Mouse (Mus musculus): ENCODE results near the gene Gjd2. TPM values are rescaled to one million over a fixed set of nuclear protein-coding genes. Genes with fewer than 3 reads are reported as not detected.

Gjd2 gene
- total and polyA plus RNA-seq, 3 experiments = not detected

DNA sequence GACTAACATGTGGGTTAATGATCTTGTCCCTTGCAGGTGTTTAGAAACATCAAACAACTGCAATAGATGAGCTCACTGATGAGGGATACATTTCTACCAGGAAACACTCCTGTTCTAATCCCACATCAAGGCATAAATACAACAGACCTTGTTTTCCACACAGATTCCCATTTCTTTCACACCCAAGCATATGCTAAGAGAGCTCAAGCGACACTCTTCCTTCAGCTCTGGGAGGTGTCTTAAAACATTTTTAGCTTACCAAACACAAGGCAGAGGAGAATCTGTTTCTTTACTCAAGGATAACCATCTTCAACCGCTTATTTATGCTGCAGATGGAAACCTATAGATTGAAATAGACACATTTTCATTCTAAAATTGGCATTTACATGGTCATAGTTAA is 5.1 kb downstream of the Gjd2 start:
- Histone ChIP-seq H3K36me3 (replicated peaks) (no peaks in the 10 kb centered on the region), H3K9me3 (replicated peaks) (peaks cover 7% of the 10 kb centered on the region), H3K27me3 (ENCODE audit: insufficient read depth, low read length) (no peaks in the 10 kb centered on the region), H3K4me3 (ENCODE audit: low read depth, low read length) (no peak overlapping the region), H3K4me1 (ENCODE audit: insufficient read depth, low read depth, low read length) (no peaks in the 10 kb centered on the region)
- DNase-seq (ENCODE audit: low spot score) (no peak), ATAC-seq (ENCODE audit: extremely low read depth, insufficient number of reproducible peaks, low FRiP score, poor library complexity, severe bottlenecking) (no peak)
- TF ChIP-seq GATA1 (IDR thresholded peaks at IDR 0.05; ENCODE audit: borderline replicate concordance, low read length) (no peak), POLR2AphosphoS5 (IDR thresholded peaks at IDR 0.05; ENCODE audit: insufficient replicate concordance, low read depth, low read length) (no peak), TAL1 (conservative IDR thresholded peaks at IDR 0.05; ENCODE audit: low read depth, low read length) (no peak), CTCF (IDR thresholded peaks at IDR 0.05; ENCODE audit: low read depth, low read length) (no peak), GATA2 (IDR thresholded peaks at IDR 0.05; ENCODE audit: borderline replicate concordance, low read depth, low read length) (no peak)

- Histone ChIP-seq H3K4me3 (ENCODE audit: low read depth, low read length) (no peak overlapping the region), H3K4me1 (ENCODE audit: insufficient read depth, low read depth, low read length) (no peaks in the 10 kb centered on the region), H3K36me3 (replicated peaks) (no peaks in the 10 kb centered on the region), H3K9me3 (replicated peaks) (no peaks in the 10 kb centered on the region), H3K27me3 (ENCODE audit: insufficient read depth, low read length) (no peaks in the 10 kb centered on the region)
- DNase-seq (ENCODE audit: low spot score) = no peak
- no peak for TF ChIP-seq CTCF (IDR thresholded peaks at IDR 0.05; ENCODE audit: low read depth, low read length)
- no peak for TF ChIP-seq GATA1 (IDR thresholded peaks at IDR 0.05; ENCODE audit: borderline replicate concordance, low read length)
- TF ChIP-seq POLR2AphosphoS5 (IDR thresholded peaks at IDR 0.05; ENCODE audit: insufficient replicate concordance, low read depth, low read length) = no peak
- TF ChIP-seq TAL1 (conservative IDR thresholded peaks at IDR 0.05; ENCODE audit: low read depth, low read length) = no peak
- no peak for TF ChIP-seq GATA2 (IDR thresholded peaks at IDR 0.05; ENCODE audit: borderline replicate concordance, low read depth, low read length)
- no peak for ATAC-seq (ENCODE audit: extremely low read depth, insufficient number of reproducible peaks, low FRiP score, poor library complexity, severe bottlenecking)
These were observed 15.9 kb downstream of the Gjd2 start for GRCm38 (mm10) chr2:113997484-113997883.

- H3K4me3 ChIP-seq (ENCODE audit: low read depth, low read length) = no peak overlapping the region
- H3K9me3 ChIP-seq (replicated peaks) = no peaks in the 10 kb centered on the region
- TF ChIP-seq CTCF (IDR thresholded peaks at IDR 0.05; ENCODE audit: low read depth, low read length) = no peak
- no peak for DNase-seq (ENCODE audit: low spot score)
- H3K27me3 ChIP-seq (ENCODE audit: insufficient read depth, low read length) = no peaks in the 10 kb centered on the region
- H3K4me1 ChIP-seq (ENCODE audit: insufficient read depth, low read depth, low read length) = no peaks in the 10 kb centered on the region
- no peaks in the 10 kb centered on the region for H3K36me3 ChIP-seq (replicated peaks)
- ATAC-seq (ENCODE audit: extremely low read depth, insufficient number of reproducible peaks, low FRiP score, poor library complexity, severe bottlenecking) = no peak
These were observed 16.5 kb downstream of the Gjd2 start for GRCm38 (mm10) chr2:113996930-113997329.

GRCm38 (mm10) chr2:113984890-113985289 is 28.5 kb downstream of the Gjd2 start:
- Histone ChIP-seq H3K27me3 (ENCODE audit: insufficient read depth, low read length) (no peaks in the 10 kb centered on the region), H3K9me3 (replicated peaks) (no peaks in the 10 kb centered on the region), H3K4me3 (ENCODE audit: low read depth, low read length) (no peak overlapping the region), H3K4me1 (ENCODE audit: insufficient read depth, low read depth, low read length) (no peaks in the 10 kb centered on the region), H3K36me3 (replicated peaks) (no peaks in the 10 kb centered on the region)
- TF ChIP-seq CTCF (IDR thresholded peaks at IDR 0.05; ENCODE audit: low read depth, low read length) (no peak), GATA2 (IDR thresholded peaks at IDR 0.05; ENCODE audit: borderline replicate concordance, low read depth, low read length) (no peak), TAL1 (conservative IDR thresholded peaks at IDR 0.05; ENCODE audit: low read depth, low read length) (no peak), GATA1 (IDR thresholded peaks at IDR 0.05; ENCODE audit: borderline replicate concordance, low read length) (no peak), POLR2AphosphoS5 (IDR thresholded peaks at IDR 0.05; ENCODE audit: insufficient replicate concordance, low read depth, low read length) (no peak)
- ATAC-seq (ENCODE audit: extremely low read depth, insufficient number of reproducible peaks, low FRiP score, poor library complexity, severe bottlenecking) = no peak
- no peak for DNase-seq (ENCODE audit: low spot score)

DNA sequence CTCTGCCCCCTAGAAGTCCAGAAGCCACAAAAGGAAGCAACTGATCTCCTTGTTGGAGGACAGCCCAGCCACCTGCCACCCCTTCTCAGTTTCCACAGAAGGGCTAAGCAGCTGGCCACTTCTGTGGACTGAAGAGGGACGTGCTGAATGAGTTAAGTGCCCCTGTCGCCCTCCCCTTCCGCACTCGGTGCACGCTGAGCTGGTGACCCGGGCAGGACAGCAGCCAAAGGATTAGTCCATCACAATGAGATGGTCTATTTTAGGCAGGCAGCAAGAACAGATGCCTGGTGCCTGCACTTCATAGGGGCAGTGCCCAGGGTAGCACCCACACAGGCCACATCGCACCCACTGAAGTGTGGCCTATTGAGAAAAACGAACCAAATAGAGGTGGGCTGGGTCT is 32.8 kb downstream of the Gjd2 start:
- no peak for TF ChIP-seq TAL1 (conservative IDR thresholded peaks at IDR 0.05; ENCODE audit: low read depth, low read length)
- TF ChIP-seq POLR2AphosphoS5 (IDR thresholded peaks at IDR 0.05; ENCODE audit: insufficient replicate concordance, low read depth, low read length) = no peak
- TF ChIP-seq CTCF (IDR thresholded peaks at IDR 0.05; ENCODE audit: low read depth, low read length) = no peak
- TF ChIP-seq GATA2 (IDR thresholded peaks at IDR 0.05; ENCODE audit: borderline replicate concordance, low read depth, low read length) = no peak
- TF ChIP-seq GATA1 (IDR thresholded peaks at IDR 0.05; ENCODE audit: borderline replicate concordance, low read length) = no peak
- Histone ChIP-seq H3K27me3 (ENCODE audit: insufficient read depth, low read length) (no peaks in the 10 kb centered on the region), H3K4me1 (ENCODE audit: insufficient read depth, low read depth, low read length) (no peaks in the 10 kb centered on the region), H3K36me3 (replicated peaks) (no peaks in the 10 kb centered on the region), H3K4me3 (ENCODE audit: low read depth, low read length) (no peak overlapping the region), H3K9me3 (replicated peaks) (no peaks in the 10 kb centered on the region)
- no peak for ATAC-seq (ENCODE audit: extremely low read depth, insufficient number of reproducible peaks, low FRiP score, poor library complexity, severe bottlenecking)
- DNase-seq (ENCODE audit: low spot score) = no peak

DNA sequence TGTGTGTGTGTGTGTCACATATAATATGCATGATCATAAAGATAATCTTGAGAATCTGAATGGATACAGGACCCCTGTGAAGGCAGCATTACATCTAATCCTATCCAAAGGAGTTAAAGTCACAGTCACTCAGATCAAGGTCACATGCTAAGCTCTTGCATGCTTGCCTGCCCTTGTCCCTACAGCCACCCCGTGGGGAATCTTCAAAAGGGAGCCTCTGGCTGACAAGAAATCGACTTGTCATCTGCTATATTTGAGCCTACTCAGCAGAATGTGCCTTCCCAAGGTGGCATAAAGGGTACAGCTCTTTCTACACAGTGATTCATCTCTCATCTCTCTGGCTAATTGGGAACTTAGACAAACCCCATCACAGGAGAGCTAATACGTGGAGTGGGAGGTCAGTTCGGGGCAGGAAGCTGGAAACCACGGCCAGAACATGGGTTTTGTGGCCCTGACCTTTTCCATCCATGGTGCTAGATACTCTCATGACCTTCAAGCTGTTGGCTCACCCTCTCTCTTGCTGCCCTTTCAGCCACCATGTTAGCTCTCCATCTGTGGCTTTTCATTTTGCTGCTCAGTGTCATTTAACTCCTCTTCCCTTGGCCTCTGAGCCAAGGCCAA is 35.2 kb downstream of the Gjd2 start:
- no peak for ATAC-seq (ENCODE audit: extremely low read depth, insufficient number of reproducible peaks, low FRiP score, poor library complexity, severe bottlenecking)
- Histone ChIP-seq H3K27me3 (ENCODE audit: insufficient read depth, low read length) (peaks cover 2% of the 10 kb centered on the region; the same call in 1 of the 2 replicates), H3K9me3 (replicated peaks) (no peaks in the 10 kb centered on the region), H3K36me3 (replicated peaks) (no peaks in the 10 kb centered on the region), H3K4me1 (ENCODE audit: insufficient read depth, low read depth, low read length) (no peaks in the 10 kb centered on the region), H3K4me3 (ENCODE audit: low read depth, low read length) (no peak overlapping the region)
- TF ChIP-seq GATA2 (IDR thresholded peaks at IDR 0.05; ENCODE audit: borderline replicate concordance, low read depth, low read length) (no peak), GATA1 (IDR thresholded peaks at IDR 0.05; ENCODE audit: borderline replicate concordance, low read length) (no peak), TAL1 (conservative IDR thresholded peaks at IDR 0.05; ENCODE audit: low read depth, low read length) (no peak), CTCF (IDR thresholded peaks at IDR 0.05; ENCODE audit: low read depth, low read length) (no peak), POLR2AphosphoS5 (IDR thresholded peaks at IDR 0.05; ENCODE audit: insufficient replicate concordance, low read depth, low read length) (no peak)
- DNase-seq (ENCODE audit: low spot score) = no peak

Measured in G1E (cell line).